In the genomic region with DNA sequence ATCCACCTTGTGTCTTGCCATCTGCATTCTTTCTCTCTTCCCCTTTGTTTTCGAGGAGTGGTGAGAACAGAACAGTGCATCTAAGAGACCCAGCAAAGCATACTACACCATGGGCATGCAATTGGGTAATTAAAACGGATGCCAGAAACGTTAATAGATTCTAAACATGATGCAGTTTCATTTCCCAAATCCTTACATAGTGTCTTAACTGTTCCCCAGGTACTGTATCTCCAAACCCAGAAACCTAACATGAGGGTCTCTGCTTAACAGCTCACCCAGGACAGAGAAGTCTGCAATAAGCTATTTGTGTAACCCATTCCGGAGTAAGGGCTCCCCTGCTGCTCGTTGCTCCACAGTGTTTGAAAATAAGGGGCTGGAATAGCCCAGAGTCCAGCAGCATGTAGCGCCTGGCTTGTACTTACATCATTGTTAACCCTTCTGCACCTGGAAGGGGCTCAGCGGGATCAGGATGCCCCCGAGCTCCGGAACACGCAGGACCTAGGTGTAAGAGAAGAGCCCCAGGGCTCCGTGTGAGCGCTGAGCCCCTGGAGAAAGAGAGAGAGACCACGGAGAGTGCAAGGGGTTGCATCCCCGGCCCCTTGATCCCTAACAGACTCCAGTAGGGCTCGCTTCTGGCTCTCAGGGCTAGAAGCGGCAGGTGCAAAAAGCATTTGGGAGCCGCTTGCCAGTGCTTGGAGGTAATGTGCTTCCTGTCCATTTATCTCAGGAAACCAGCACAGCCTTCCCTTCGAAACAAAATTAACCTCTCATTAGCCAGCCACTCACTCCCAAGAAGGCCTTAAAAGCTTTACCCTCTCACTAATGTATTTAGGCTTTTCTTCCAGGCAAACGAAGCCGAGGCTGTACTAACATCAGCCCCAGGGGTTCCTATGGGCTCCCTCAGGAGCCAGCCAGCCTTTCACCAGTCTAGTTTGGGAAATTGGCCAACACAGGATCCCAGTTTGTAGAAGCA, we compare ENCODE assay signal across 8 mouse cellular contexts. TPM values are rescaled to one million over a fixed set of nuclear protein-coding genes. Genes with fewer than 3 reads are reported as not detected.
DNase-seq lines count a peak whose midpoint lies in the region; ATAC-seq and TF ChIP-seq lines count a peak whose summit lies in the region.

No protein-coding gene starts in this region.

- peak; percentile 6; the same call in 1 of the 2 replicates for ATAC-seq in hindbrain, embryonic 16.5 days
- ATAC-seq in midbrain, postnatal 0 days (ENCODE audit: low FRiP score), result no peak

- TF ChIP-seq CTCF in midbrain, postnatal 0 days (IDR thresholded peaks at IDR 0.05), result 0 out of 2 replicates have a peak, but pooled peaks have one; percentile 23

- H3K4me3 ChIP-seq in brown adipose tissue, adult 24 weeks (ENCODE audit: insufficient read depth, low read depth, low read length), result peak overlapping the region; percentile 83
- peak overlapping the region; percentile 73 for H3K4me3 ChIP-seq in hindbrain, embryonic 16.5 days (ENCODE audit: low read length)
- peak overlapping the region; percentile 73 for H3K4me3 ChIP-seq in midbrain, postnatal 0 days (ENCODE audit: low read depth, low read length)

- peak overlapping the region; percentile 83 for H3K27ac ChIP-seq in brown adipose tissue, adult 24 weeks (replicated peaks; ENCODE audit: low read depth, low read length)
- peak overlapping the region; percentile 91 for H3K27ac ChIP-seq in hindbrain, embryonic 16.5 days (ENCODE audit: low read depth, low read length)
- H3K27ac ChIP-seq in midbrain, postnatal 0 days (ENCODE audit: low read depth, low read length), result peak overlapping the region; percentile 77

- peak; percentile 42 for DNase-seq in cerebellum, adult 11-12 months
- no peak for DNase-seq in cerebellum, postnatal 4 days (ENCODE audit: low spot score in 2 of 2)
- peak; percentile 49 for DNase-seq in forelimb bud, embryonic 11.5 days (ENCODE audit: low read depth, low spot score)
- peak; percentile 61 for DNase-seq in midbrain, postnatal 0 days (ENCODE audit: low spot score)
- DNase-seq in urinary bladder, postnatal 14 days (ENCODE audit: low spot score), result no peak
- no peak for DNase-seq in adrenal gland, postnatal 36 days

- H3K9ac ChIP-seq in hindbrain, embryonic 16.5 days (ENCODE audit: low read depth, low read length), result peak overlapping the region; percentile 84
- H3K9ac ChIP-seq in midbrain, postnatal 0 days (replicated peaks; ENCODE audit: low read length, poor library complexity, severe bottlenecking), result peak overlapping the region; percentile 74

- H3K9me3 ChIP-seq in hindbrain, embryonic 16.5 days (ENCODE audit: control insufficient read depth, low read length), result no peaks in the 10 kb centered on the region
- no peaks in the 10 kb centered on the region for H3K9me3 ChIP-seq in midbrain, postnatal 0 days (ENCODE audit: low read length)

- no peaks in the 10 kb centered on the region for H3K36me3 ChIP-seq in hindbrain, embryonic 16.5 days (ENCODE audit: control insufficient read depth, insufficient read depth, low read length)
- no peaks in the 10 kb centered on the region for H3K36me3 ChIP-seq in midbrain, postnatal 0 days (ENCODE audit: insufficient read depth, low read length)

- peak overlapping the region; percentile 90 for H3K4me2 ChIP-seq in hindbrain, embryonic 16.5 days (ENCODE audit: low read length)
- H3K4me2 ChIP-seq in midbrain, postnatal 0 days (ENCODE audit: low read depth, low read length, poor library complexity, severe bottlenecking), result peak overlapping the region; percentile 86

- no peaks in the 10 kb centered on the region for H3K4me1 ChIP-seq in brown adipose tissue, adult 24 weeks (ENCODE audit: control insufficient read depth, insufficient read depth, insufficient read length, low read length)
- H3K4me1 ChIP-seq in hindbrain, embryonic 16.5 days (ENCODE audit: control insufficient read depth, insufficient read depth, low read depth, low read length), result peaks cover 14% of the 10 kb centered on the region
- H3K4me1 ChIP-seq in midbrain, postnatal 0 days (ENCODE audit: insufficient read depth, low read length), result no peaks in the 10 kb centered on the region

- no peaks in the 10 kb centered on the region for H3K27me3 ChIP-seq in hindbrain, embryonic 16.5 days (replicated peaks; ENCODE audit: control insufficient read depth, insufficient read depth, low read length)
- H3K27me3 ChIP-seq in midbrain, postnatal 0 days (ENCODE audit: insufficient read depth, low read length), result no peaks in the 10 kb centered on the region

- 1% methylated on average over 20 of the region's 20 CpGs for WGBS in hindbrain, embryonic 16.5 days
- 2% methylated on average over 20 of the region's 20 CpGs for WGBS in midbrain, postnatal 0 days

RNA-seq across cellular contexts. Expression of gene Rgmb, which starts 1.4 kb away (rescaled TPM):
- polyA plus RNA-seq in brown adipose tissue, adult 24 weeks (2012; ENCODE audit: insufficient read depth, insufficient read length, missing spikeins), result 8.0 and 8.6 TPM in 2 replicates
- polyA plus RNA-seq in hindbrain, embryonic 16.5 days (2015; fragmentation: Nextera tagmentation; extraction: Ambion mirVana), result 50.8 and 58.5 TPM in 2 replicates
- 112 and 144 TPM in 2 replicates for total RNA-seq in midbrain, postnatal 0 days (2014; rRNA removed)
- 53.9 and 55.2 TPM in 2 replicates for polyA plus RNA-seq in midbrain, postnatal 0 days (2015; fragmentation: Nextera tagmentation; extraction: Ambion mirVana)
- total RNA-seq in adrenal gland, postnatal 36 days (2021), result 10 to 100 TPM; 16.0 to 19.3 TPM

Comparison
In these comparisons a context has a peak if more than half of its experiments do, and no peak if none do; other contexts are left out.
1. DNase-seq: peak in cerebellum, adult 11-12 months (single experiment), forelimb bud, embryonic 11.5 days (single experiment) and midbrain, postnatal 0 days (single experiment); none in cerebellum, postnatal 4 days (0 of 2), urinary bladder, postnatal 14 days (single experiment) and adrenal gland, postnatal 36 days (0 of 2).
2. Peak in every context shown above with its lines, with median percentiles within 50 percentile points of each other: H3K27ac ChIP-seq and H3K4me3 ChIP-seq.